Mouse (Mus musculus) thymus, adult 2 months (tissue): ENCODE results near the gene Actr2. TPM values are rescaled to one million over a fixed set of nuclear protein-coding genes. Genes with fewer than 3 reads are reported as not detected.
"Not testable (repeated sequence)": the region's sequence is repeated elsewhere in the genome, so short reads cannot be mapped to it uniquely, and the experiment has no call there.

ENCODE experiments used
- DNase-seq: peaks from one replicate; pipeline ENCODE4 v3.0.0; 2021
- H3K27ac ChIP-seq: fragments of 200-500 bp; 2 replicates; pipeline ENCODE4 v1.5.1; 2012; ENCODE audit warnings: low read length, control low read depth; ENCODE audit not compliant: control insufficient read depth, insufficient read depth
- H3K27me3 ChIP-seq: fragments of 200-500 bp; 2 replicates; pipeline ENCODE4 v1.6.1; 2012; ENCODE audit warnings: mild to moderate bottlenecking, low read length, moderate library complexity, mixed read lengths; ENCODE audit not compliant: control insufficient read depth, insufficient read depth
- H3K36me3 ChIP-seq: fragments of 200-500 bp; 2 replicates; pipeline ENCODE4 v1.6.1; 2012; ENCODE audit warnings: mild to moderate bottlenecking, low read length, moderate library complexity; ENCODE audit not compliant: control insufficient read depth, insufficient read depth
- H3K4me1 ChIP-seq: fragments of 200-500 bp; replicated peaks from 2 replicates; pipeline ENCODE4 v1.6.1; 2012; ENCODE audit warnings: low read length; ENCODE audit not compliant: control insufficient read depth, insufficient read depth
- H3K4me3 ChIP-seq: fragments of 200-500 bp; 2 replicates; pipeline ENCODE4 v1.5.1; 2012; ENCODE audit warnings: mild to moderate bottlenecking, low read length, control low read depth, moderate library complexity; ENCODE audit not compliant: control insufficient read depth, insufficient read depth
- CTCF ChIP-seq: fragments of 200-500 bp; IDR thresholded peaks from 2 replicates; pipeline ENCODE4 v1.5.1; 2012; ENCODE audit warnings: mild to moderate bottlenecking, control low read depth, low read length, moderate library complexity, borderline replicate concordance; ENCODE audit not compliant: control insufficient read depth, poor library complexity, insufficient read depth; ENCODE audit errors: extremely low read depth
- POLR2A ChIP-seq: fragments of 200-500 bp; IDR thresholded peaks from 2 replicates; pipeline ENCODE4 v1.6.1; 2012; ENCODE audit warnings: mild to moderate bottlenecking, low read length, control low read depth, moderate library complexity; ENCODE audit not compliant: control insufficient read depth, poor library complexity, insufficient read depth; ENCODE audit errors: extremely low read depth
- WGBS: fragments of 180-500 bp; shearing (Covaris S2); methylation state at CpG from one replicate; pipeline ENCODE4 v1.1.7; 2018; 5-methylcytosine and 5-hydroxymethylcytosine counted together
- polyA plus RNA-seq: library from polyadenylated mRNA; depleted of rRNA; stranded (reverse); fragments of >200 nt; gene quantifications from 2 replicates; pipeline ENCODE4 v1.2.3, GENCODE M21; 2012

Actr2 gene
- polyA plus RNA-seq, 1 experiment = 41.7 TPM

DNA sequence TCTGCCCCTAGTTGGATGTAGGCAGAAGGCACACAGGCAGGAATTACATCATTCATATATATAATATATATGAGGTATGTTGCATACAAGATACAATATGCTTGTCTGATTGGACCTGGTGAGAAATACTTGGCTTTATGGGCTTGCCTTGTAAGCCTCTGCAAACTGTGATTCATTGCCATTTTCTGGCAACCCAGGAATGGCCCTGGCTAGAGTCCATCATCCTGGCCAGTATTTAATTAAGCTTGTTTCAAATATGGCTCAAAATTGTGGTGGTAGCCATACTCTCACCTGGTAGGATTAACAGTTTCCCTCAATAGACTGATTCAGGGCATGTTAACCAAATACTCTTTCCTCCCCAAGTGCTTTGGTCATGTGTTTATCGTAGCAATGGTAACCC is 46.6 kb downstream of the Actr2 start:
- DNase-seq = no peak
- H3K27me3 ChIP-seq = no peaks in the 10 kb centered on the region
- 97% methylated on average over 1 of the region's 1 CpGs for WGBS
- no peak overlapping the region for H3K27ac ChIP-seq
- H3K4me1 ChIP-seq = no peaks in the 10 kb centered on the region
- TF ChIP-seq POLR2A (no peak), CTCF (no peak)
- no peak overlapping the region for H3K4me3 ChIP-seq
- H3K36me3 ChIP-seq = peaks cover 54% of the 10 kb centered on the region

DNA sequence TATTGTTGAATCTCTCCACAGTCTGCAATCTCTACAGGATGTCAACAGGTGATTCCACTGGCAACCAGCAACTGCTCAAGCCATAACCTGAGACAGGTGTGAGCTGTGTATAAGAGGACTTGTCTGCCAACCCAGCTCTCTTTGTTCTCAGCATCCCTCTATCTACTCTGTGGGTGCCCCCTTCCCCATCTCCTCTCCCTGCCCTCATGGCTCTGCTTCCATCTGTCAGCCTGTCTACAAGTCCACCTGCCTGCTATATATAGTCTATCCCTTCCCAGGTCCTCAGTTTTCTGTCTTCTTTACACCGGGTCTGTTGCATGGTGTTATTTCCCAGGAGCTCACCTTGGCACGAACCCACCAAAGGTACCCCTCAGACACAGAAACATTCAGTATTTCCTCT is 47.8 kb downstream of the Actr2 start:
- no peaks in the 10 kb centered on the region for H3K27me3 ChIP-seq
- H3K4me3 ChIP-seq = no peak overlapping the region
- H3K4me1 ChIP-seq = no peaks in the 10 kb centered on the region
- TF ChIP-seq CTCF (no peak), POLR2A (no peak)
- no peak overlapping the region for H3K27ac ChIP-seq
- DNase-seq = no peak
- WGBS = 97% methylated on average over 2 of the region's 2 CpGs
- peaks cover 54% of the 10 kb centered on the region for H3K36me3 ChIP-seq

DNA sequence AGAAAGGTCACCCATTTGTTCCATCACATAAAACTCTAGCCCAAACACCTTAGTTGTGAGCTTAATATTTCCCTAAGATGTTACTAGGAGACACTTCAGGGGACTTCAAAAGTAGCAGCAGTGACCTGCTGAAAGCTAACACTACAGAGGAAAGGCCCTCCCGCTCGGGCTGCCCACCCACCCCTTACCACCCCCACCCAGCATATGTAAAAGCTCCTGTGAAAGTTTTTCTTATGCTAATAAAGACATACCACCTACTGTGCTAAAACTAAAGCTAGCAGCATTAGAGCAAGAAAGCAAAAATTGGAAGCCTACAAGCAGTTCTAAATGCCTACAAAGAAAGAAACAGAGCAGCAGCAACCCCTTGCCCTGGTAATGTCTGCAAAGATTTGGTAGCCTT is 48.6 kb downstream of the Actr2 start:
- WGBS = 83% methylated on average over 2 of the region's 2 CpGs
- not testable (repeated sequence) for H3K4me1 ChIP-seq, H3K27me3 ChIP-seq, H3K27ac ChIP-seq, H3K4me3 ChIP-seq, DNase-seq
- peaks cover 50% of the 10 kb centered on the region for H3K36me3 ChIP-seq

DNA sequence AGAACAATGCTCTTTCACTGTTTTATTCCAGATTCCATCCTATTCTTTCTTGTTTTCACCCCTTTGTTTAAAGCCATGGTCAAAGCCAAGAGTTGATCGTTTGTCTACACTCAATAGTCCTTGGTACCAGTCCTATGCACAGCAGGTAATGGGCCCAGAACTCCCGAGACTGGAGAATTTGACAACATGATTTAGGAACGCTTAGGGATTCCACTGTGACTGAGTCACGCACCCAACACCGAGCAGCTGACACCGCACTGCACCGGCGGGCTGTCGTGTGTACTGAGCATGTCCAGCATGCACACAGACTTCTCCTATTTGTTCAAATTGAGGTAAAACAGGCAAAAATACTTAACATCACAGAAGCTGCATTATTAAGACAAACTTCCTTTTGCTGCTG is 49.9 kb downstream of the Actr2 start:
- H3K27ac ChIP-seq, H3K4me3 ChIP-seq, H3K4me1 ChIP-seq, H3K27me3 ChIP-seq, DNase-seq: not testable (repeated sequence)
- H3K36me3 ChIP-seq = peaks cover 56% of the 10 kb centered on the region
- 97% methylated on average over 9 of the region's 9 CpGs for WGBS

DNA sequence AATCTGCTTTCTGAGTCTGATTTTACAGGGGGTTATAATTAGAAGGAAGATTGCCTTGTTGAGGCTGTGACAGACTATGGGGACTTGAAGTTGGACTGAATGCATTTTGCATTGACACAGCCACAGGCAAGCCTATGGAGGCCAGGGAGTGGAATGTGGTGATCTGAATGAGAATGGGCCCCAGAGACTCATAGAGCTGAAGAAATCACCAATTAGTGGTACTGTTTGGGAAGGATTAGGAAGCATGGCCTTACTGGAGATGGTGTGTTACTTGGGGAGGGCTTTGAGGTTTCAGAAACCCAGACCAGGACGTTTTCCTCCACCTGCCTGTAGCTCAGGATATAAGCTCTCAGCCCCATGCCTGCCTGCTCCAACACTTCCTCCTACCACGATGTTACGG is 53.0 kb downstream of the Actr2 start:
- no peak for TF ChIP-seq POLR2A
- no peak for TF ChIP-seq CTCF
- 85% methylated on average over 3 of the region's 3 CpGs for WGBS
- H3K4me1 ChIP-seq = no peaks in the 10 kb centered on the region
- H3K36me3 ChIP-seq = peaks cover 32% of the 10 kb centered on the region
- H3K27ac ChIP-seq = no peak overlapping the region
- H3K27me3 ChIP-seq = no peaks in the 10 kb centered on the region
- DNase-seq = no peak
- no peak overlapping the region for H3K4me3 ChIP-seq

DNA sequence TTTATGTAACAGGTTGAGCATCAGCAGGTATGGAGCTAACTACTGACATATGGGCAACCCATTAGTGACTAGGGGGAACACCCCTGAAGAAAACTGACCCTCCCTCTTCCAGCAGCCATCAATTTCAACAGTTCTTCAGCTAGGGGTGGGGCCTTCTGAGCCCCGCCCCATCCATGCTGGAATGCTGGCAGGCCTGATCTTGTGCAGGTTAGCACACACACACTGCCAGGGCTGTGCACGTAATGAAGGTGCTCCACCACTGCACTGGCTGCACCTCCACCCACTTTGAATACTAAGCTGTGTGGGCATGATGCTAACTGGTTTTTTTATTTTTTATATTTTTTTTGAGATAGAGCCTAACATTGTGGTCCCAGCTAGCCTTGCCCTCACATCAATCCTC is 55.3 kb downstream of the Actr2 start:
- H3K4me3 ChIP-seq = no peak overlapping the region
- TF ChIP-seq POLR2A (no peak), CTCF (no peak)
- no peaks in the 10 kb centered on the region for H3K27me3 ChIP-seq
- WGBS = 93% methylated on average over 2 of the region's 2 CpGs
- H3K4me1 ChIP-seq = no peaks in the 10 kb centered on the region
- H3K27ac ChIP-seq = no peak overlapping the region
- DNase-seq = no peak
- H3K36me3 ChIP-seq = peaks cover 18% of the 10 kb centered on the region

DNA sequence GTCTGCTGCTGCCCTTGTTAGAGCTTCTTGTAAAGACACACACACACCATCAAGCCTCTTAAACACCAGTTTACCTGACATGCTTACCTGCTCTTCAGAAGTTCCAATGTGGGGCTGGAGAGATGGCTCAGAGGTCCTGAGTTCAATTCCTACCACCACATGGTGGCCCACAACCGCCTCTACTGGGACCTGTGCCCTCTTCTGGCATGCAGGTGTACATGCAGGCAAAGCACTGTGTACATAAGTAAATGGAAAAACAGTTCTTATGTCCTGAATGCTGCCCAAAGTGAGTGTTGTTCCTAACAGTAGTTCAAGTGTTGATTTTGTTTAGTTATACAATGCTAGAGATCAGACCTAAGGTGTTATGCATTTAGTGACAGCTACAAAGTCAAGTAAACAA is 56.5 kb downstream of the Actr2 start:
- H3K27me3 ChIP-seq = no peaks in the 10 kb centered on the region

More for the DNA sequence above, 56.5 kb downstream of the Actr2 start:
- Histone ChIP-seq H3K36me3 (peaks cover 14% of the 10 kb centered on the region), H3K27ac (no peak overlapping the region), H3K4me3 (no peak overlapping the region), H3K4me1 (no peaks in the 10 kb centered on the region)
- TF ChIP-seq POLR2A (no peak), CTCF (no peak)
- DNase-seq = no peak
- WGBS = 97% methylated on average over 1 of the region's 1 CpGs
